8 mouse cellular contexts compared by ENCODE assay signal in genomic region chr7:48138248-48138702, GRCm38 (mm10). TPM values are rescaled to one million over a fixed set of nuclear protein-coding genes. Genes with fewer than 3 reads are reported as not detected.
DNase-seq lines count a peak whose midpoint lies in the region; ATAC-seq and TF ChIP-seq lines count a peak whose summit lies in the region.
"Had no signal": no experiment of that assay in that cellular context is flagged by ENCODE, and none has a peak within 500 bp of the region (broad histone marks: within the 10 kb centered on the region; RNA-seq: fewer than 3 reads in every experiment).

No protein-coding gene starts in this region.

- ATAC-seq in CD4-positive, CD25-positive, alpha-beta regulatory T cell, adult 4 months, result peak; percentile 40
- ATAC-seq in forebrain, embryonic 14.5 days, result peak; percentile 79
- ATAC-seq in hindbrain, postnatal 0 days, result peak; percentile 74
- no peak for ATAC-seq in liver, embryonic 14.5 days (ENCODE audit: insufficient read depth)

- 2% methylated on average over 17 of the region's 17 CpGs for whole genome bisulfite sequencing in forebrain, embryonic 14.5 days
- WGBS in hindbrain, postnatal 0 days, result 2% methylated on average over 17 of the region's 17 CpGs
- under 1% methylated on average over 17 of the region's 17 CpGs for WGBS in liver, embryonic 14.5 days (ENCODE audit: insufficient replicate concordance)

- peak overlapping the region; percentile 60 for H3K4me2 ChIP-seq in forebrain, embryonic 14.5 days (ENCODE audit: low read length)
- peak overlapping the region; percentile 71 for H3K4me2 ChIP-seq in hindbrain, postnatal 0 days (ENCODE audit: low read depth, low read length)
- H3K4me2 ChIP-seq in liver, embryonic 14.5 days (ENCODE audit: low read depth), result peak overlapping the region; percentile 67

- DNase-seq in adrenal gland, adult 2 months, result peak; percentile 49
- DNase-seq in forebrain, embryonic 14.5 days (ENCODE audit: low spot score), result peak; percentile 94
- peak; percentile 93 for DNase-seq in hindbrain, postnatal 0 days (ENCODE audit: low spot score)
- DNase-seq in liver, embryonic 14.5 days (ENCODE audit: low read depth in 3 of 3, low spot score in 3 of 3), result peak in 2 of 3 experiments; percentile 0 to 9
- peak; percentile 69 for DNase-seq in neural tube, embryonic 10.5 days (ENCODE audit: extremely low spot score, low spot score)
- DNase-seq in spleen, postnatal 14 days (ENCODE audit: low spot score in 2 of 2), result no peak

- peak overlapping the region; percentile 58 for H3K4me3 ChIP-seq in forebrain, embryonic 14.5 days (ENCODE audit: low read depth, low read length)
- peak overlapping the region; percentile 57 for H3K4me3 ChIP-seq in hindbrain, postnatal 0 days (ENCODE audit: low read length)
- H3K4me3 ChIP-seq in liver, embryonic 14.5 days (ENCODE audit: insufficient read depth in 1 of 2, low read depth in 2 of 2, low read length in 2 of 2), result peak overlapping the region; percentile 52 to 53
- H3K4me3 ChIP-seq: erythroblast, embryonic 14.5 days had no signal

- no peaks in the 10 kb centered on the region for H3K27me3 ChIP-seq in forebrain, embryonic 14.5 days (replicated peaks; ENCODE audit: control insufficient read depth, insufficient read depth, low read length)
- H3K27me3 ChIP-seq in hindbrain, postnatal 0 days (ENCODE audit: insufficient read depth, low read length), result no peaks in the 10 kb centered on the region
- H3K27me3 ChIP-seq in liver, embryonic 14.5 days (ENCODE audit: control insufficient read depth, insufficient read depth, low read length), result no peaks in the 10 kb centered on the region

- peak; percentile 72 for TF ChIP-seq CTCF in hindbrain, postnatal 0 days (IDR thresholded peaks at IDR 0.05; ENCODE audit: low read depth)
- TF ChIP-seq CTCF in liver, embryonic 14.5 days (IDR thresholded peaks at IDR 0.05; ENCODE audit: low read depth), result peak; percentile 41

- H3K36me3 ChIP-seq in forebrain, embryonic 14.5 days (ENCODE audit: control insufficient read depth, insufficient read depth, low read length), result no peaks in the 10 kb centered on the region
- H3K36me3 ChIP-seq in hindbrain, postnatal 0 days (ENCODE audit: insufficient read depth, low read length), result no peaks in the 10 kb centered on the region
- H3K36me3 ChIP-seq in liver, embryonic 14.5 days (replicated peaks; ENCODE audit: control insufficient read depth, insufficient read depth, low read depth), result no peaks in the 10 kb centered on the region

- TF ChIP-seq EP300 in liver, embryonic 14.5 days (IDR thresholded peaks at IDR 0.05; ENCODE audit: low read depth), result no peak

- H3K27ac ChIP-seq in forebrain, embryonic 14.5 days (ENCODE audit: low read depth, low read length), result peak overlapping the region; percentile 82
- peak overlapping the region; percentile 85 for H3K27ac ChIP-seq in hindbrain, postnatal 0 days
- no peak overlapping the region for H3K27ac ChIP-seq in liver, embryonic 14.5 days

- H3K9me3 ChIP-seq in forebrain, embryonic 14.5 days (replicated peaks; ENCODE audit: control insufficient read depth, low read length), result no peaks in the 10 kb centered on the region
- 0 out of 2 replicates have a peak, but pooled peaks cover 2% of the 10 kb centered on the region for H3K9me3 ChIP-seq in hindbrain, postnatal 0 days (ENCODE audit: low read length)
- no peaks in the 10 kb centered on the region for H3K9me3 ChIP-seq in liver, embryonic 14.5 days (ENCODE audit: control insufficient read depth, low read length)

- H3K4me1 ChIP-seq in forebrain, embryonic 14.5 days (ENCODE audit: control insufficient read depth, insufficient read depth, low read length), result no peaks in the 10 kb centered on the region
- H3K4me1 ChIP-seq in hindbrain, postnatal 0 days (ENCODE audit: insufficient read depth, low read length), result no peaks in the 10 kb centered on the region
- no peaks in the 10 kb centered on the region for H3K4me1 ChIP-seq in liver, embryonic 14.5 days (replicated peaks; ENCODE audit: control insufficient read depth in 2 of 2, insufficient read depth in 2 of 2, low read length in 1 of 2)

- H3K9ac ChIP-seq in forebrain, embryonic 14.5 days (ENCODE audit: low read length), result peak overlapping the region; percentile 82
- H3K9ac ChIP-seq in hindbrain, postnatal 0 days (replicated peaks; ENCODE audit: low read length), result peak overlapping the region; percentile 71
- no peak overlapping the region for H3K9ac ChIP-seq in liver, embryonic 14.5 days (replicated peaks)

RNA-seq across cellular contexts. Expression of gene Mrgprb5, which starts 30.5 kb away (rescaled TPM):
- not detected for polyA plus RNA-seq in CD4-positive, CD25-positive, alpha-beta regulatory T cell, adult 4 months (2017; shearing (Covaris generic))
- total RNA-seq in adrenal gland, adult 2 months (2021), result not detected
- not detected in 2 replicates for polyA plus RNA-seq in adrenal gland, adult 2 months (2012; rRNA removed)
- not detected in 2 replicates for polyA plus RNA-seq in forebrain, embryonic 14.5 days (2014; fragmentation: Nextera tagmentation; extraction: Ambion mirVana)
- not detected in 2 replicates for total RNA-seq in hindbrain, postnatal 0 days (2014; rRNA removed)
- not detected in 2 replicates for polyA plus RNA-seq in hindbrain, postnatal 0 days (2015; fragmentation: Nextera tagmentation; extraction: Ambion mirVana)
- not detected in 2 replicates for polyA plus RNA-seq in liver, embryonic 14.5 days (2012; rRNA removed)
- polyA plus RNA-seq in liver, embryonic 14.5 days (2014; fragmentation: Nextera tagmentation; extraction: Ambion mirVana), result not detected in 2 replicates
- polyA plus RNA-seq: erythroblast, embryonic 14.5 days had no signal

Comparison
In these comparisons a context has a peak if more than half of its experiments do, and no peak if none do; other contexts are left out.
1. DNase-seq: peak in adrenal gland, adult 2 months (single experiment), forebrain, embryonic 14.5 days (single experiment), hindbrain, postnatal 0 days (single experiment), liver, embryonic 14.5 days (2 of 3) and neural tube, embryonic 10.5 days (single experiment); none in spleen, postnatal 14 days (0 of 2).
2. Peak in every context shown above with its lines, with median percentiles within 50 percentile points of each other: H3K4me2 ChIP-seq and H3K4me3 ChIP-seq.